Mouse (Mus musculus): ENCODE measurements around the gene Fam71b. TPM values are rescaled to one million over a fixed set of nuclear protein-coding genes. Genes with fewer than 3 reads are reported as not detected.

Gene Fam71b
- polyA plus RNA-seq, 1 experiment from 2014 or later: not detected

GRCm38 (mm10) chr11:46371250-46371649, 25.1 kb upstream of the Fam71b start:
- Histone ChIP-seq H3K9me3 (replicated peaks) (no peaks in the 10 kb centered on the region), H3K4me1 (replicated peaks) (no peaks in the 10 kb centered on the region)
- ATAC-seq (replicated peaks; ENCODE audit: insufficient number of reproducible peaks, insufficient read depth, low FRiP score, low read depth): no peak

GRCm38 (mm10) chr11:46372331-46372953, 23.9 kb upstream of the Fam71b start:
- no peak overlapping the region for H3K9ac ChIP-seq
- no peak for ATAC-seq (replicated peaks; ENCODE audit: insufficient number of reproducible peaks, insufficient read depth, low FRiP score, low read depth)
- WGBS: 74% methylated on average over 8 of the region's 8 CpGs
- no peaks in the 10 kb centered on the region for H3K27me3 ChIP-seq
- no peak overlapping the region for H3K4me3 ChIP-seq
- H3K9me3 ChIP-seq (replicated peaks): no peaks in the 10 kb centered on the region
- no peak overlapping the region for H3K4me2 ChIP-seq
- H3K4me1 ChIP-seq (replicated peaks): no peaks in the 10 kb centered on the region
- H3K27ac ChIP-seq: no peak overlapping the region
- no peaks in the 10 kb centered on the region for H3K36me3 ChIP-seq

More at GRCm38 (mm10) chr11:46371250-46371649, 25.1 kb upstream of the Fam71b start:
- Histone ChIP-seq H3K9ac (no peak overlapping the region), H3K4me3 (no peak overlapping the region), H3K36me3 (no peaks in the 10 kb centered on the region), H3K27ac (no peak overlapping the region), H3K27me3 (no peaks in the 10 kb centered on the region), H3K4me2 (no peak overlapping the region)
- 88% methylated on average over 8 of the region's 8 CpGs for WGBS

- no peaks in the 10 kb centered on the region for H3K27me3 ChIP-seq
- no peak overlapping the region for H3K9ac ChIP-seq
- 77% methylated on average over 13 of the region's 13 CpGs for WGBS
- no peaks in the 10 kb centered on the region for H3K4me1 ChIP-seq (replicated peaks)
- no peaks in the 10 kb centered on the region for H3K36me3 ChIP-seq
- no peak overlapping the region for H3K4me2 ChIP-seq
- H3K27ac ChIP-seq: no peak overlapping the region
- ATAC-seq (replicated peaks; ENCODE audit: insufficient number of reproducible peaks, insufficient read depth, low FRiP score, low read depth): no peak
- H3K9me3 ChIP-seq (replicated peaks): no peaks in the 10 kb centered on the region
- H3K4me3 ChIP-seq: no peak overlapping the region
These were observed 23.0 kb upstream of the Fam71b start for GRCm38 (mm10) chr11:46373071-46374030.

- Histone ChIP-seq H3K4me3 (no peak overlapping the region), H3K36me3 (no peaks in the 10 kb centered on the region), H3K4me1 (replicated peaks) (no peaks in the 10 kb centered on the region), H3K9me3 (replicated peaks) (no peaks in the 10 kb centered on the region), H3K27ac (no peak overlapping the region), H3K27me3 (no peaks in the 10 kb centered on the region), H3K4me2 (no peak overlapping the region), H3K9ac (no peak overlapping the region)
- no peak for ATAC-seq (replicated peaks; ENCODE audit: insufficient number of reproducible peaks, insufficient read depth, low FRiP score, low read depth)
- WGBS: 75% methylated on average over 8 of the region's 8 CpGs
These were observed 21.3 kb upstream of the Fam71b start for GRCm38 (mm10) chr11:46375015-46375414.

- no peak overlapping the region for H3K4me3 ChIP-seq
- H3K27me3 ChIP-seq: no peaks in the 10 kb centered on the region
- H3K9ac ChIP-seq: no peak overlapping the region
- 76% methylated on average over 1 of the region's 1 CpGs for WGBS
- no peak for ATAC-seq (replicated peaks; ENCODE audit: insufficient number of reproducible peaks, insufficient read depth, low FRiP score, low read depth)
- no peak overlapping the region for H3K27ac ChIP-seq
- H3K9me3 ChIP-seq (replicated peaks): no peaks in the 10 kb centered on the region
- no peaks in the 10 kb centered on the region for H3K36me3 ChIP-seq
- no peaks in the 10 kb centered on the region for H3K4me1 ChIP-seq (replicated peaks)
- H3K4me2 ChIP-seq: no peak overlapping the region
These were observed 19.0 kb upstream of the Fam71b start for GRCm38 (mm10) chr11:46377316-46377715.

- WGBS: 85% methylated on average over 8 of the region's 8 CpGs
- no peak for ATAC-seq (replicated peaks; ENCODE audit: insufficient number of reproducible peaks, insufficient read depth, low FRiP score, low read depth)
- H3K27ac ChIP-seq: no peak overlapping the region
These were observed 18.3 kb upstream of the Fam71b start for GRCm38 (mm10) chr11:46377819-46378782.

GRCm38 (mm10) chr11:46380097-46380675, 16.2 kb upstream of the Fam71b start:
- Histone ChIP-seq H3K27ac (no peak overlapping the region), H3K36me3 (no peaks in the 10 kb centered on the region), H3K27me3 (no peaks in the 10 kb centered on the region), H3K4me3 (no peak overlapping the region), H3K4me1 (replicated peaks) (no peaks in the 10 kb centered on the region), H3K9ac (no peak overlapping the region), H3K9me3 (replicated peaks) (no peaks in the 10 kb centered on the region), H3K4me2 (no peak overlapping the region)
- 78% methylated on average over 7 of the region's 7 CpGs for WGBS
- ATAC-seq (replicated peaks; ENCODE audit: insufficient number of reproducible peaks, insufficient read depth, low FRiP score, low read depth): no peak

More at GRCm38 (mm10) chr11:46377819-46378782, 18.3 kb upstream of the Fam71b start:
- Histone ChIP-seq H3K4me3 (no peak overlapping the region), H3K9ac (no peak overlapping the region), H3K4me1 (replicated peaks) (no peaks in the 10 kb centered on the region), H3K9me3 (replicated peaks) (no peaks in the 10 kb centered on the region), H3K27me3 (no peaks in the 10 kb centered on the region), H3K36me3 (no peaks in the 10 kb centered on the region), H3K4me2 (no peak overlapping the region)

GRCm38 (mm10) chr11:46382466-46382865, 13.9 kb upstream of the Fam71b start:
- WGBS: 85% methylated on average over 4 of the region's 4 CpGs
- H3K4me2 ChIP-seq: no peak overlapping the region
- no peak for ATAC-seq (replicated peaks; ENCODE audit: insufficient number of reproducible peaks, insufficient read depth, low FRiP score, low read depth)

GRCm38 (mm10) chr11:46384925-46385324, 11.4 kb upstream of the Fam71b start:
- H3K27ac ChIP-seq: no peak overlapping the region
- WGBS: 65% methylated on average over 2 of the region's 2 CpGs
- H3K4me3 ChIP-seq: no peak overlapping the region
- ATAC-seq (replicated peaks; ENCODE audit: insufficient number of reproducible peaks, insufficient read depth, low FRiP score, low read depth): no peak
- H3K36me3 ChIP-seq: no peaks in the 10 kb centered on the region
- H3K27me3 ChIP-seq: no peaks in the 10 kb centered on the region
- no peaks in the 10 kb centered on the region for H3K9me3 ChIP-seq (replicated peaks)
- no peaks in the 10 kb centered on the region for H3K4me1 ChIP-seq (replicated peaks)
- H3K9ac ChIP-seq: no peak overlapping the region
- H3K4me2 ChIP-seq: no peak overlapping the region

More at GRCm38 (mm10) chr11:46382466-46382865, 13.9 kb upstream of the Fam71b start:
- Histone ChIP-seq H3K4me1 (replicated peaks) (no peaks in the 10 kb centered on the region), H3K27ac (no peak overlapping the region), H3K9ac (no peak overlapping the region), H3K27me3 (no peaks in the 10 kb centered on the region), H3K4me3 (no peak overlapping the region), H3K9me3 (replicated peaks) (no peaks in the 10 kb centered on the region), H3K36me3 (no peaks in the 10 kb centered on the region)

- H3K36me3 ChIP-seq: no peaks in the 10 kb centered on the region
- 81% methylated on average over 8 of the region's 8 CpGs for WGBS
- no peak for ATAC-seq (replicated peaks; ENCODE audit: insufficient number of reproducible peaks, insufficient read depth, low FRiP score, low read depth)
- H3K9ac ChIP-seq: no peak overlapping the region
- no peaks in the 10 kb centered on the region for H3K9me3 ChIP-seq (replicated peaks)
- H3K27ac ChIP-seq: no peak overlapping the region
- H3K4me3 ChIP-seq: no peak overlapping the region
- no peaks in the 10 kb centered on the region for H3K27me3 ChIP-seq
- H3K4me2 ChIP-seq: no peak overlapping the region
- no peaks in the 10 kb centered on the region for H3K4me1 ChIP-seq (replicated peaks)
These were observed 9.8 kb upstream of the Fam71b start for GRCm38 (mm10) chr11:46386556-46386955.
